Mouse (Mus musculus) neural tube, embryonic 13.5 days (tissue): ENCODE results near the gene Mapk8ip1. TPM values are rescaled to one million over a fixed set of nuclear protein-coding genes. Genes with fewer than 3 reads are reported as not detected.
A peak's percentile ranks its signal among the peaks of the same experiment; 100 is the strongest.

ENCODE experiments used
- ATAC-seq: fragments of 200-750 bp; cut with Nextera tagmentation; 2 replicates; pipeline ENCODE4 v1.8.0; 2017; ENCODE audit warnings: low read depth, mild to moderate bottlenecking, moderate TSS enrichment, moderate library complexity
- H3K27ac ChIP-seq: fragments of 300-500 bp; sonication (generic); replicated peaks from 2 replicates; pipeline ENCODE4 v1.5.1; 2015; ENCODE audit warnings: moderate library complexity, mild to moderate bottlenecking, inconsistent platforms
- H3K27me3 ChIP-seq: fragments of 300-500 bp; sonication (generic); 2 replicates; pipeline ENCODE4 v1.6.1; 2015; ENCODE audit warnings: mild to moderate bottlenecking, inconsistent platforms
- H3K36me3 ChIP-seq: fragments of 300-500 bp; sonication (generic); 2 replicates; pipeline ENCODE4 v1.6.1; 2015; ENCODE audit warnings: mild to moderate bottlenecking, inconsistent platforms
- H3K4me1 ChIP-seq: fragments of 300-500 bp; sonication (generic); replicated peaks from 2 replicates; pipeline ENCODE4 v1.6.1; 2015; ENCODE audit warnings: inconsistent platforms
- H3K4me2 ChIP-seq: fragments of 300-500 bp; sonication (generic); 2 replicates; pipeline ENCODE4 v1.6.1; 2015; ENCODE audit warnings: inconsistent platforms, mild to moderate bottlenecking, moderate library complexity
- H3K4me3 ChIP-seq: fragments of 300-500 bp; sonication (generic); 2 replicates; pipeline ENCODE4 v1.5.1; 2015; ENCODE audit warnings: mild to moderate bottlenecking, inconsistent platforms
- H3K9ac ChIP-seq: fragments of 300-500 bp; sonication (generic); 2 replicates; pipeline ENCODE4 v1.6.1; 2015; ENCODE audit warnings: moderate library complexity, mild to moderate bottlenecking, inconsistent platforms
- H3K9me3 ChIP-seq: fragments of 300-500 bp; sonication (generic); 2 replicates; pipeline ENCODE4 v1.6.1; 2016; ENCODE audit warnings: inconsistent platforms
- WGBS: fragments of 180-500 bp; shearing (Covaris S2); methylation state at CpG from one replicate; pipeline ENCODE4 v1.1.7; 2015; 5-methylcytosine and 5-hydroxymethylcytosine counted together
- polyA plus RNA-seq: library from polyadenylated mRNA; unstranded; fragments of >200 nt; fragmentation: Nextera tagmentation; extraction: Ambion mirVana; gene quantifications from 2 replicates; pipeline ENCODE4 v1.2.1, GENCODE M21; 2015

Mapk8ip1 gene
- polyA plus RNA-seq, 1 experiment from 2014 or later = 152 TPM

DNA sequence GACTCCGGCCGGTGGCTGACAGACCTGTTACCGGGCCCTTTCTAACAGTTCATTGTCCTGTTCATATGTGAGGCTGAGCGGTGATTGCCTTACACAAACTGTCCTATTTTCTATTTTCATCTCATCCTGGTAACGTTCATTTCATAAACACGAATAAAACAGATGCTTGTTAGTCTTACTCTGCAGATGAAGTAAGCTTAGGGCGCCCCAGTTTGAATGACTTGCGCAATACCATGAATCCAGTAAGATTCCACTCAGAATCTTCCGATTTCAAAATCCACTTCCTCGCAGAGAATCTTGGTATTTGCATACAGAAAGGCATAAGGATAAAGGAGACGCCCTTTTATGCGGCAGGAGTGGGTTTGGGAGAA is 33.3 kb upstream of the Mapk8ip1 start:
- Histone ChIP-seq H3K9me3 (no peaks in the 10 kb centered on the region), H3K4me2 (peak overlapping the region; percentile 73), H3K36me3 (no peaks in the 10 kb centered on the region), H3K4me1 (peaks cover 53% of the 10 kb centered on the region), H3K4me3 (peak overlapping the region; percentile 73), H3K9ac (peak overlapping the region; percentile 65), H3K27me3 (peaks cover 6% of the 10 kb centered on the region; the same call in 1 of the 2 replicates), H3K27ac (peak overlapping the region; percentile 67)
- no peak for ATAC-seq
- WGBS = 7% methylated on average over 12 of the region's 12 CpGs

DNA sequence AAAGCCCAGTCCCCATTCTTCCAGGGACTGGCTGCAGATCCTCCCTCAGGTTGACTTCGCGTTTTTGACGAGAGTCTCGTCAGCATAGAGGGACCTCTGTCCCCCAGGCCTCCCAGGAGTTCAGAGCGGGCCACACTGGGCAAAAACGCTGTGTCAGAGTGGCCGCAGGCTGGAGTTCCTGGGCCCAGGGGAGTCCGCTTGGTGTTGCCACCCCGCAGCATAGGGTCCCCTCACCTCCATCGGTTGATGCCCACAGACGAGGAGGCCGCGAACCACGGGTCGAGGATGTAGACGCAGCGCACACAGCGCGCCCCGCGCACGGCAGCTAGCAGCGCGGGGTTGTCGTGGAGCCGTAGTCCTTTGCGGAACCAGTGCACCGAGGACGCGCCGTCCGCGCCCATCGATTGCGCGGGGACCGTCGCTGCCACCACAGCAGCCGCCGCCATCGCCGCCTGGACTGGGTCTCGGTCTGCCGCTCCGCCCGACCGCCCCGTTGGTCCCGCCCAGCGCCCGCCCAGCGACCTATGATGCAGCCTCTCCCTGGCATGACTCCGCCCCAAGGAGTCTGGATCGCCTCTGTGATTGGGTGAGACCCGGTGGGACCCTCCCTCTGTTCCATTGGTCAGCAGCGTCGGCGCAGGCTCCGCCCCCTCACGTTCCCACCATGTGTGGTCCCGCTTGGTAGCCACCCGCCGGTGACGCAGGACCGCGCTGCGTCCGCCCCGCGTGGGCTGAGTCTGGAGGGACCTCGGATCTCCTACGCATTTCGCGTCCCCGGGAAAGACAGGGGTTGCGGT is 32.7 kb upstream of the Mapk8ip1 start, which contains the start of gene Cry2:
Cry2 (minus strand) TSS at position 466 of the 797 bp plus-strand sequence.
- Histone ChIP-seq H3K4me1 (peaks cover 59% of the 10 kb centered on the region), H3K27me3 (peaks cover 6% of the 10 kb centered on the region; the same call in 1 of the 2 replicates), H3K9me3 (no peaks in the 10 kb centered on the region), H3K4me2 (peak within 1 kb of the TSS; percentile 73), H3K4me3 (peak within 1 kb of the TSS; percentile 73), H3K27ac (peak within 1 kb of the TSS; percentile 88), H3K36me3 (no peaks in the 10 kb centered on the region), H3K9ac (peak within 1 kb of the TSS; percentile 82)
- WGBS = under 1% methylated on average over 76 of the region's 76 CpGs
- ATAC-seq = peak; percentile 97

GRCm38 (mm10) chr2:92432299-92433295 is 31.5 kb upstream of the Mapk8ip1 start:
- no peak for ATAC-seq
- peak overlapping the region; percentile 88 for H3K27ac ChIP-seq
- H3K9me3 ChIP-seq = no peaks in the 10 kb centered on the region
- H3K36me3 ChIP-seq = no peaks in the 10 kb centered on the region
- H3K27me3 ChIP-seq = peaks cover 6% of the 10 kb centered on the region; the same call in 1 of the 2 replicates
- peaks cover 67% of the 10 kb centered on the region for H3K4me1 ChIP-seq
- WGBS = 34% methylated on average over 17 of the region's 17 CpGs
- H3K4me3 ChIP-seq = peak overlapping the region; percentile 73
- peak overlapping the region; percentile 73 for H3K4me2 ChIP-seq
- H3K9ac ChIP-seq = peak overlapping the region; percentile 82

DNA sequence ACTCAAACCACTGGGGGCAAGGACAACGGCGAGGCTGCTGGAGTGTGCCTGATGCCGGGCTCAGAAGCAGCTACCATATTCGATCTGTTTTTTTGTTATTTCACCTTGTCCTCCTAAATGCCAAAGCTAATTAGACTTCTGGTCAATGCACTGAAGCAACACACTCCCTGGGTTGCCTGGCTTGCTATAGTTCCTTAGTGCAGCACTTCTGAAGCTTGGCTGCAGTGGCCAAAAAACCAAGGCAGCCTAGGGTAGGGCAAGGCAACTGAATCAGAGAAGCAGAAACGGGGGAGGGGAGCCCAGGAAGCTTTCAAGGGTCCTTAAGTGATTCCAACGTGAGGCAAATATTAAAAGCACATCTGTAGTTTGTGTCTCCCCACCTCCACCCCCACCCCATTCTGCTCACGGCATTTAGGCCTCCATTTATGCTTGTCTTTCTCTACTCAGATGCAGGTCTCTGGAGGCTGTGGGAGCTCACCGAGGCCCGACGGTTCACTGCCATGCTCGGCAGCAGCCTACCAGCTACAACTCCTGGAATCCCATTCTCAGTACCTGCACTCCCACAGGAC is 30.6 kb upstream of the Mapk8ip1 start:
- ATAC-seq = no peak
- 23% methylated on average over 11 of the region's 11 CpGs for WGBS
- Histone ChIP-seq H3K4me1 (peaks cover 76% of the 10 kb centered on the region), H3K4me3 (peak overlapping the region; percentile 73), H3K9me3 (no peaks in the 10 kb centered on the region), H3K27me3 (peaks cover 6% of the 10 kb centered on the region; the same call in 1 of the 2 replicates), H3K9ac (peak overlapping the region; percentile 82), H3K27ac (peak overlapping the region; percentile 88), H3K4me2 (peak overlapping the region; percentile 73), H3K36me3 (no peaks in the 10 kb centered on the region)

GRCm38 (mm10) chr2:92430723-92431541 is 29.9 kb upstream of the Mapk8ip1 start:
- H3K4me2 ChIP-seq = peak overlapping the region; percentile 73
- H3K9ac ChIP-seq = peak overlapping the region; percentile 82
- H3K27ac ChIP-seq = peak overlapping the region; percentile 88
- peaks cover 6% of the 10 kb centered on the region; the same call in 1 of the 2 replicates for H3K27me3 ChIP-seq
- H3K4me3 ChIP-seq = peak overlapping the region; percentile 73
- WGBS = 60% methylated on average over 21 of the region's 21 CpGs
- peaks cover 83% of the 10 kb centered on the region for H3K4me1 ChIP-seq
- ATAC-seq = peak; percentile 21
- H3K9me3 ChIP-seq = no peaks in the 10 kb centered on the region
- H3K36me3 ChIP-seq = peaks cover 2% of the 10 kb centered on the region; the same call in 1 of the 2 replicates

DNA sequence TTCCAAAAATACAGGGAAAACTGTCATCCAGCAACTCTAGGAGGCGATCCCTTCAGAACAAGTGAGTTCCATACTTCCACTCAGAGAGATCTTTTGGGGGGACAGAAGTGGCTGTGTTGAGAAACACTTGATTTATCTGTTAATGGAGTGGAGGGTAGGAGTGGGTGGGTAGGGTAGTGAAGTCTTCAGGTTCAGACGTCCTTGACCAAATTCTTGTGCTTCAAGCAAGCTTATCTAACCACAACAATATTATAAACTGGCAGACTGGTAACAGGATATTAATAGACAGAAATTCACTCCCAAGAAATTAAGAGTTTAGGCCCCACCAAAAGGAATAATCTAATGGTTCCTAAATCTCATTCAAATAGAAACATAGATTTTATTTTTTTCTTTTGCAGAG is 29.0 kb upstream of the Mapk8ip1 start:
- Histone ChIP-seq H3K4me3 (no peak overlapping the region), H3K9ac (0 out of 2 replicates have a peak overlapping the region, but pooled peaks have one; percentile 8), H3K4me2 (peak overlapping the region; percentile 73; the same call in 1 of the 2 replicates), H3K4me1 (peaks cover 90% of the 10 kb centered on the region), H3K36me3 (peaks cover 6% of the 10 kb centered on the region; the same call in 1 of the 2 replicates), H3K27ac (no peak overlapping the region), H3K27me3 (peaks cover 1% of the 10 kb centered on the region; the same call in 1 of the 2 replicates), H3K9me3 (no peaks in the 10 kb centered on the region)
- 83% methylated on average over 2 of the region's 2 CpGs for WGBS
- ATAC-seq = no peak

- WGBS = 69% methylated on average over 6 of the region's 6 CpGs
- Histone ChIP-seq H3K4me1 (peaks cover 98% of the 10 kb centered on the region), H3K4me3 (no peak overlapping the region), H3K27me3 (no peaks in the 10 kb centered on the region), H3K4me2 (no peak overlapping the region), H3K9ac (0 out of 2 replicates have a peak overlapping the region, but pooled peaks have one; percentile 4), H3K27ac (no peak overlapping the region; the same call in 1 of the 2 replicates), H3K9me3 (no peaks in the 10 kb centered on the region), H3K36me3 (peaks cover 23% of the 10 kb centered on the region)
- no peak for ATAC-seq
Observed at GRCm38 (mm10) chr2:92427882-92428281, 26.8 kb upstream of the Mapk8ip1 start.

- Histone ChIP-seq H3K4me2 (no peak overlapping the region), H3K27me3 (no peaks in the 10 kb centered on the region), H3K4me1 (peaks cover 84% of the 10 kb centered on the region), H3K27ac (peak overlapping the region; percentile 83), H3K9ac (no peak overlapping the region), H3K36me3 (peaks cover 37% of the 10 kb centered on the region), H3K4me3 (no peak overlapping the region), H3K9me3 (no peaks in the 10 kb centered on the region)
- 77% methylated on average over 3 of the region's 3 CpGs for WGBS
- no peak for ATAC-seq
Observed at GRCm38 (mm10) chr2:92426426-92426825, 25.4 kb upstream of the Mapk8ip1 start.

DNA sequence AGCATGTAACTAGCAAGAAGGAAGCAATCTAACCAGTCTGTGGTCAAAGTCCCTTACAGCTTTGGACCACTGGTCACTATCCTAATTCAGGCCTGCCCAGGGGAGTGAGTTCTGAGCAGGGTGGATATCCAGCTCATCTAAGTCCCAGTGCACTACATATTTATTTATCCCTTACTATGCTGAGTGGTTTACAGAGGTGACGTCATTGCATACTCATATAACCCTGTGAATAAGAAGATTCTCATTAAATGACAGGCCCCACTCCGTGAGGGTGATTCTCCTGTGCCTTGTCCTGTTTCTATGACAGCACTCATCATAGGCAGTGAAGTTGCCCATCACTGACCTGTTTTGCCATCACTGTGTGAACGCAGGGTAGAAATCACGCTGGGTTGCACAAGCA is 24.3 kb upstream of the Mapk8ip1 start:
- no peak overlapping the region for H3K4me3 ChIP-seq
- H3K4me2 ChIP-seq = no peak overlapping the region
- peaks cover 73% of the 10 kb centered on the region for H3K4me1 ChIP-seq
- H3K9me3 ChIP-seq = no peaks in the 10 kb centered on the region
- no peak overlapping the region for H3K9ac ChIP-seq
- 72% methylated on average over 4 of the region's 4 CpGs for WGBS
- H3K36me3 ChIP-seq = peaks cover 48% of the 10 kb centered on the region
- no peaks in the 10 kb centered on the region for H3K27me3 ChIP-seq
- peak overlapping the region; percentile 83 for H3K27ac ChIP-seq
- ATAC-seq = no peak

DNA sequence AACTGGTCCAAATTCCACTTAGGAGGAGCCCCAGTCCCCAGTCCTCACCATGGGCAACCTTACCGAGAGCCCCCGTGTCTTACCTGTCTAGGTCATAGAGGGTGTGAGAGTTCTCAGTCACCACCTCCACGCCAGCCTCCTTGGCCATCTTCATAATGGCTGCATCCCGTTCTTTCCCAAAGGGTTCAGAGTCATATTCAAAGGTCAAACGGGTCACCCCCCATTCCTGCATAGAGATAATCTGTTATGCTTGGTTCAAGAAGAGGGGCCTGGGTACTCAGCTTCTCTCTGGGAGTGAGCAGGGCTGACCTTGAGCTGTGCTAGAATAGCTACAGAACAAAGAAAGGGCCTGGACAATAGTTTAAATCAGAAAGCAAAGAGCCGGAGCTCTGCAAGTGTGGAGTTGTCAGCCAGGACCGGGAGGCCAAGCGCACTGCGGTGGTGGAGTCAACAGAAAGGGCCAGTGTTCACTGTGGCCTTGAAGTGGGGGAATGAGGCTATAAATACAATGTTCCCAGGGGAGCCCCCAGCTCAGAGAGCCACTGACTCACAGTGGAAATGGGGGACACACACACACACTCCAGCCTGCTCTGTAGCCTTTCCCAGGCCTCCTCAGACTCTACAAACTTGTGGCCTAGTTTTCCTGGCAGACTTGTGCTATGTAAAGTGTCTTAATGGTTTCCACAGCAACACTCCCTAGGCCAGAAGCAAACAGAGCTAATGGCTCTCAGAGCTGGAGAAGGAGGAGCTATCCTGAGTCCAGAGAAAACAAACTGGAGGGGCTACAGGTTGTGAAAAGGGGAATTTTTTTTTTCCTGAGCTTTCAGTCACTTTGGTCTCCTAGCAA is 23.6 kb upstream of the Mapk8ip1 start:
- no peaks in the 10 kb centered on the region for H3K27me3 ChIP-seq
- peaks cover 68% of the 10 kb centered on the region for H3K4me1 ChIP-seq
- WGBS = 43% methylated on average over 9 of the region's 9 CpGs
- H3K9ac ChIP-seq = peak overlapping the region; percentile 1; the same call in 1 of the 2 replicates
- H3K36me3 ChIP-seq = peaks cover 55% of the 10 kb centered on the region
- 0 out of 2 replicates have a peak overlapping the region, but pooled peaks have one; percentile 21 for H3K4me2 ChIP-seq
- H3K9me3 ChIP-seq = no peaks in the 10 kb centered on the region
- peak overlapping the region; percentile 83 for H3K27ac ChIP-seq
- ATAC-seq = peak; percentile 63
- H3K4me3 ChIP-seq = no peak overlapping the region
